Mouse (Mus musculus) limb, embryonic 14.5 days (tissue): ENCODE results near the gene Nfkbil1. TPM values are rescaled to one million over a fixed set of nuclear protein-coding genes. Genes with fewer than 3 reads are reported as not detected.
A peak's percentile ranks its signal among the peaks of the same experiment; 100 is the strongest.

ENCODE experiments used
- ATAC-seq: fragments of 200-750 bp; cut with Nextera tagmentation; 2 replicates; pipeline ENCODE4 v1.8.0; 2017; ENCODE audit warnings: low read depth, moderate number of reproducible peaks, moderate TSS enrichment; ENCODE audit not compliant: low FRiP score
- DNase-seq: peaks from one replicate; pipeline ENCODE4 v3.0.0-alpha.2; 2015; ENCODE audit warnings: low spot score
- H3K27ac ChIP-seq: fragments of 300-500 bp; sonication (generic); replicated peaks from 2 replicates; pipeline ENCODE4 v1.5.1; 2014; ENCODE audit warnings: low read depth, mild to moderate bottlenecking, low read length, moderate library complexity, mixed read lengths
- H3K27me3 ChIP-seq: fragments of 300-500 bp; sonication (generic); 2 replicates; pipeline ENCODE4 v1.6.1; 2014; ENCODE audit warnings: low read length, mixed read lengths; ENCODE audit not compliant: control insufficient read depth, insufficient read depth
- H3K36me3 ChIP-seq: fragments of 300-500 bp; sonication (generic); 2 replicates; pipeline ENCODE4 v1.6.1; 2014; ENCODE audit warnings: mild to moderate bottlenecking, low read length, moderate library complexity, mixed read lengths; ENCODE audit not compliant: control insufficient read depth, insufficient read depth
- H3K4me1 ChIP-seq: fragments of 300-500 bp; sonication (generic); 2 replicates; pipeline ENCODE4 v1.6.1; 2014; ENCODE audit warnings: antibody characterized with exemption, low read length, mixed read lengths; ENCODE audit not compliant: control insufficient read depth, insufficient read depth
- H3K4me2 ChIP-seq: fragments of 300-500 bp; sonication (generic); replicated peaks from 2 replicates; pipeline ENCODE4 v1.6.1; 2014; ENCODE audit warnings: low read depth, mild to moderate bottlenecking, low read length, moderate library complexity; ENCODE audit not compliant: severe bottlenecking
- H3K4me3 ChIP-seq: fragments of 300-500 bp; sonication (generic); replicated peaks from 2 replicates; pipeline ENCODE4 v1.5.1; 2014; ENCODE audit warnings: low read length
- H3K9ac ChIP-seq: fragments of 300-500 bp; sonication (generic); 2 replicates; pipeline ENCODE4 v1.6.1; 2014; ENCODE audit warnings: mild to moderate bottlenecking, low read depth, low read length, moderate library complexity; ENCODE audit not compliant: severe bottlenecking
- H3K9me3 ChIP-seq: fragments of 300-500 bp; sonication (generic); 2 replicates; pipeline ENCODE4 v1.6.1; 2016; ENCODE audit warnings: low read length; ENCODE audit not compliant: control insufficient read depth
- POLR2A ChIP-seq: fragments of 200-500 bp; IDR thresholded peaks from 2 replicates; pipeline ENCODE4 v1.8.0; 2012; ENCODE audit warnings: inconsistent platforms, mild to moderate bottlenecking, moderate library complexity, borderline replicate concordance; ENCODE audit not compliant: insufficient read depth, insufficient read length; ENCODE audit errors: extremely low read depth
- WGBS: fragments of 180-500 bp; shearing (Covaris S2); extraction: QIAGEN DNeasy Blood & Tissue Kit; methylation state at CpG from one replicate; pipeline ENCODE4 v1.1.7; 2014; 5-methylcytosine and 5-hydroxymethylcytosine counted together
- polyA plus RNA-seq, 2 experiments: library from polyadenylated mRNA; depleted of rRNA in 1 of 2; stranded (reverse) in 1 of 2; unstranded in 1 of 2; fragments of >200 nt; fragmentation: Nextera tagmentation in 1 of 2; extraction: Ambion mirVana in 1 of 2; gene quantifications; 2 replicates each; pipeline versions ENCODE4 v1.2.1 to v1.2.3; 2012 to 2014

The Nfkbil1 gene
- polyA plus RNA-seq, 2 experiments = 4.9 to 17.0 TPM

- WGBS = 6% methylated on average over 11 of the region's 11 CpGs
- Histone ChIP-seq H3K9me3 (no peaks in the 10 kb centered on the region), H3K4me3 (no peak overlapping the region), H3K27me3 (peaks cover 7% of the 10 kb centered on the region; the same call in 1 of the 2 replicates), H3K4me1 (no peaks in the 10 kb centered on the region), H3K9ac (no peak overlapping the region), H3K27ac (no peak overlapping the region), H3K4me2 (no peak overlapping the region), H3K36me3 (no peaks in the 10 kb centered on the region)
- ATAC-seq (no peak), DNase-seq (peak; percentile 63)
- TF ChIP-seq POLR2A = no peak
Measured at GRCm38 (mm10) chr17:35274770-35275169, 39.2 kb upstream of the Nfkbil1 start.

GRCm38 (mm10) chr17:35272249-35272648, 36.7 kb upstream of the Nfkbil1 start:
- Histone ChIP-seq H3K4me2 (no peak overlapping the region), H3K9ac (no peak overlapping the region), H3K27me3 (peaks cover 7% of the 10 kb centered on the region; the same call in 1 of the 2 replicates), H3K4me1 (no peaks in the 10 kb centered on the region), H3K36me3 (no peaks in the 10 kb centered on the region), H3K27ac (no peak overlapping the region), H3K4me3 (no peak overlapping the region), H3K9me3 (no peaks in the 10 kb centered on the region)
- TF ChIP-seq POLR2A = no peak
- DNase-seq (no peak), ATAC-seq (no peak)
- 74% methylated on average over 3 of the region's 3 CpGs for WGBS

- H3K9me3 ChIP-seq = no peaks in the 10 kb centered on the region
- WGBS = 33% methylated on average over 3 of the region's 3 CpGs
- no peak overlapping the region for H3K9ac ChIP-seq
- H3K4me3 ChIP-seq = no peak overlapping the region
- no peaks in the 10 kb centered on the region for H3K4me1 ChIP-seq
- no peaks in the 10 kb centered on the region for H3K36me3 ChIP-seq
- no peak overlapping the region for H3K27ac ChIP-seq
- ATAC-seq = no peak
- H3K4me2 ChIP-seq = no peak overlapping the region
- no peaks in the 10 kb centered on the region for H3K27me3 ChIP-seq
- DNase-seq = peak; percentile 79
- TF ChIP-seq POLR2A = no peak
Measured at GRCm38 (mm10) chr17:35269653-35270347, 34.2 kb upstream of the Nfkbil1 start.

GRCm38 (mm10) chr17:35267399-35268086, 32.0 kb upstream of the Nfkbil1 start:
- no peaks in the 10 kb centered on the region for H3K4me1 ChIP-seq
- H3K36me3 ChIP-seq = no peaks in the 10 kb centered on the region
- DNase-seq = no peak
- H3K27me3 ChIP-seq = peaks cover 12% of the 10 kb centered on the region
- H3K9ac ChIP-seq = no peak overlapping the region
- H3K9me3 ChIP-seq = no peaks in the 10 kb centered on the region
- WGBS = 42% methylated on average over 1 of the region's 1 CpGs
- no peak overlapping the region for H3K4me3 ChIP-seq
- TF ChIP-seq POLR2A = no peak
- no peak overlapping the region for H3K27ac ChIP-seq
- no peak overlapping the region for H3K4me2 ChIP-seq
- no peak for ATAC-seq

- ATAC-seq (no peak), DNase-seq (no peak)
- H3K9me3 ChIP-seq = no peaks in the 10 kb centered on the region
- peak overlapping the region; percentile 55 for H3K9ac ChIP-seq
- peak overlapping the region; percentile 99 for H3K4me2 ChIP-seq
- H3K27ac ChIP-seq = no peak overlapping the region
- WGBS = 4% methylated on average over 17 of the region's 31 CpGs
- no peaks in the 10 kb centered on the region for H3K36me3 ChIP-seq
- no peaks in the 10 kb centered on the region for H3K4me1 ChIP-seq
- no peak for TF ChIP-seq POLR2A
- H3K4me3 ChIP-seq = peak overlapping the region; percentile 62
- H3K27me3 ChIP-seq = peaks cover 26% of the 10 kb centered on the region
Measured at GRCm38 (mm10) chr17:35263523-35263883, 27.9 kb upstream of the Nfkbil1 start.
